In genomic region chr11:107014597-107015309, GRCm38 (mm10) we compare ENCODE assay signal across 9 mouse cellular contexts. TPM values are rescaled to one million over a fixed set of nuclear protein-coding genes. Genes with fewer than 3 reads are reported as not detected.
A peak's percentile ranks its signal among the peaks of the same experiment; 100 is the strongest.
DNase-seq lines count a peak whose midpoint lies in the region; ATAC-seq and TF ChIP-seq lines count a peak whose summit lies in the region.
"Had no signal": no experiment of that assay in that cellular context is flagged by ENCODE, and none has a peak within 500 bp of the region (broad histone marks: within the 10 kb centered on the region; RNA-seq: fewer than 3 reads in every experiment).

No protein-coding gene starts in this region.

- peak overlapping the region; percentile 9; the same call in 1 of the 2 replicates for H3K4me3 ChIP-seq in spleen, adult 2 months (ENCODE audit: extremely low read depth, insufficient read depth, insufficient read length)
- no peak overlapping the region for H3K4me3 ChIP-seq in liver, postnatal 0 days (ENCODE audit: low read depth, low read length)
- no peak overlapping the region for H3K4me3 ChIP-seq in midbrain, embryonic 16.5 days (ENCODE audit: low read depth, low read length)
- H3K4me3 ChIP-seq: midbrain, embryonic 12.5 days had no signal

- no peaks in the 10 kb centered on the region for H3K36me3 ChIP-seq in spleen, adult 2 months (ENCODE audit: control insufficient read depth, insufficient read depth, low read length)
- H3K36me3 ChIP-seq in liver, postnatal 0 days (replicated peaks; ENCODE audit: insufficient read depth, low read length) = no peaks in the 10 kb centered on the region
- H3K36me3 ChIP-seq in midbrain, embryonic 16.5 days (ENCODE audit: control insufficient read depth, insufficient read depth, low read length) = no peaks in the 10 kb centered on the region
- H3K36me3 ChIP-seq: midbrain, embryonic 12.5 days had no signal

- intact Hi-C loops in left cerebral cortex, postnatal 4 days (cut with DNase I) = no loop called here

- no peaks in the 10 kb centered on the region for H3K9me3 ChIP-seq in liver, postnatal 0 days (ENCODE audit: low read length)
- H3K9me3 ChIP-seq in midbrain, embryonic 16.5 days (replicated peaks; ENCODE audit: control insufficient read depth, low read length, poor library complexity, severe bottlenecking) = no peaks in the 10 kb centered on the region
- H3K9me3 ChIP-seq: midbrain, embryonic 12.5 days had no signal

- peak overlapping the region; percentile 31; the same call in 1 of the 2 replicates for H3K4me2 ChIP-seq in liver, postnatal 0 days (ENCODE audit: low read depth, low read length)
- no peak overlapping the region for H3K4me2 ChIP-seq in midbrain, embryonic 16.5 days (ENCODE audit: low read length)
- H3K4me2 ChIP-seq: midbrain, embryonic 12.5 days had no signal

- H3K27ac ChIP-seq in spleen, adult 2 months (ENCODE audit: insufficient read depth, low read length) = no peak overlapping the region
- peak overlapping the region; percentile 31 for H3K27ac ChIP-seq in liver, postnatal 0 days (ENCODE audit: low read depth)
- H3K27ac ChIP-seq in midbrain, embryonic 16.5 days (ENCODE audit: low read length) = no peak overlapping the region
- H3K27ac ChIP-seq: midbrain, embryonic 12.5 days had no signal

- no peak for TF ChIP-seq CTCF in spleen, adult 2 months (IDR thresholded peaks at IDR 0.05; ENCODE audit: extremely low read depth, insufficient read depth, insufficient read length, insufficient replicate concordance)
- TF ChIP-seq CTCF in liver, postnatal 0 days (IDR thresholded peaks at IDR 0.05; ENCODE audit: low read depth) = peak; percentile 65

- no peak for TF ChIP-seq POLR2A in spleen, adult 2 months (IDR thresholded peaks at IDR 0.05; ENCODE audit: low read depth, low read length)

- peaks cover 6% of the 10 kb centered on the region for H3K4me1 ChIP-seq in spleen, adult 2 months (ENCODE audit: control insufficient read depth, insufficient read depth, insufficient read length)
- H3K4me1 ChIP-seq in liver, postnatal 0 days (ENCODE audit: insufficient read depth) = peaks cover 8% of the 10 kb centered on the region; the same call in 1 of the 2 replicates
- peaks cover 4% of the 10 kb centered on the region; the same call in 1 of the 2 replicates for H3K4me1 ChIP-seq in midbrain, embryonic 16.5 days (ENCODE audit: control insufficient read depth, insufficient read depth, low read length)

- H3K9ac ChIP-seq in liver, postnatal 0 days (replicated peaks) = no peak overlapping the region
- H3K9ac ChIP-seq in midbrain, embryonic 16.5 days (ENCODE audit: low read depth, low read length) = no peak overlapping the region
- H3K9ac ChIP-seq: midbrain, embryonic 12.5 days had no signal

- 26% methylated on average over 14 of the region's 14 CpGs for WGBS in spleen, adult 2 months
- 28% methylated on average over 14 of the region's 14 CpGs for WGBS in liver, postnatal 0 days (ENCODE audit: insufficient replicate concordance)
- 44% methylated on average over 14 of the region's 14 CpGs for WGBS in midbrain, embryonic 16.5 days

- ATAC-seq in liver, postnatal 0 days = no peak
- ATAC-seq in midbrain, embryonic 16.5 days = no peak

- DNase-seq in adrenal gland, adult (ENCODE audit: inconsistent age in 2 of 2, low spot score in 1 of 2) = peak; percentile 25 to 62
- no peak for DNase-seq in adrenal gland, postnatal 4 days (ENCODE audit: low spot score in 2 of 2)
- DNase-seq in spleen, adult 2 months (ENCODE audit: low read depth in 1 of 2, low spot score in 2 of 2) = peak in 1 of 2 experiments; percentile 18
- DNase-seq in spleen, adult 12 weeks (ENCODE audit: low spot score) = no peak
- DNase-seq in liver, postnatal 0 days = peak; percentile 61
- peak; percentile 79 for DNase-seq in thymus, postnatal 4 days
- no peak for DNase-seq in left cerebral cortex, postnatal 4 days

- no peak for TF ChIP-seq EP300 in liver, postnatal 0 days (IDR thresholded peaks at IDR 0.05; ENCODE audit: low read depth)

- no peaks in the 10 kb centered on the region for H3K27me3 ChIP-seq in spleen, adult 2 months (ENCODE audit: control insufficient read depth, insufficient read depth, low read length)
- H3K27me3 ChIP-seq in liver, postnatal 0 days (ENCODE audit: insufficient read depth, low read length) = no peaks in the 10 kb centered on the region
- no peaks in the 10 kb centered on the region for H3K27me3 ChIP-seq in midbrain, embryonic 16.5 days (ENCODE audit: control insufficient read depth, insufficient read depth, low read depth, low read length)
- H3K27me3 ChIP-seq: midbrain, embryonic 12.5 days had no signal

RNA-seq across cellular contexts. Expression of gene 1810010H24Rik, which starts 10.7 kb away (rescaled TPM):
- total RNA-seq in adrenal gland, postnatal 4 days (2021) = 1 to 10 TPM; 3.2 to 6.3 TPM
- 0.91 and 1.8 TPM in 2 replicates for polyA plus RNA-seq in spleen, adult 2 months (2012; rRNA removed)
- polyA plus RNA-seq in liver, postnatal 0 days (2015; fragmentation: Nextera tagmentation; extraction: Ambion mirVana) = 7.3 and 10.3 TPM in 2 replicates
- total RNA-seq in left cerebral cortex, postnatal 4 days (2021) = 1 to 10 TPM; 4.2 to 4.7 TPM
- 5.8 and 6.8 TPM in 2 replicates for polyA plus RNA-seq in midbrain, embryonic 16.5 days (2015; fragmentation: Nextera tagmentation; extraction: Ambion mirVana)

RNA-seq across cellular contexts. Expression of gene Kpna2, which starts 15.4 kb away (rescaled TPM):
- 10 to 100 TPM; 52.5 to 54.6 TPM for total RNA-seq in adrenal gland, postnatal 4 days (2021)
- polyA plus RNA-seq in spleen, adult 2 months (2012; rRNA removed) = 16.0 and 16.1 TPM in 2 replicates
- 115 and 128 TPM in 2 replicates for polyA plus RNA-seq in liver, postnatal 0 days (2015; fragmentation: Nextera tagmentation; extraction: Ambion mirVana)
- total RNA-seq in left cerebral cortex, postnatal 4 days (2021) = 10 to 100 TPM; 43.4 to 53.2 TPM
- polyA plus RNA-seq in midbrain, embryonic 16.5 days (2015; fragmentation: Nextera tagmentation; extraction: Ambion mirVana) = 137 and 153 TPM in 2 replicates

Comparison
In these comparisons a context has a peak if more than half of its experiments do, and no peak if none do; other contexts are left out.
1. DNase-seq: peak in adrenal gland, adult (2 of 2), liver, postnatal 0 days (single experiment) and thymus, postnatal 4 days (single experiment); none in adrenal gland, postnatal 4 days (0 of 2), spleen, adult 12 weeks (single experiment) and left cerebral cortex, postnatal 4 days (single experiment).